Mouse (Mus musculus): ENCODE measurements around the gene Dock8. TPM values are rescaled to one million over a fixed set of nuclear protein-coding genes. Genes with fewer than 3 reads are reported as not detected.

Dock8 gene
- total and polyA plus RNA-seq, 3 experiments = 9.8 to 37.5 (median 22.4) TPM

- peaks cover 11% of the 10 kb centered on the region for H3K9me3 ChIP-seq (replicated peaks; ENCODE audit: low read length)
- H3K4me2 ChIP-seq (ENCODE audit: insufficient read depth, low read depth, poor library complexity, severe bottlenecking) = no peak overlapping the region
- H3K36me3 ChIP-seq (replicated peaks in 1 of 2; ENCODE audit: control insufficient read depth in 1 of 2, insufficient read depth in 1 of 2, low read length in 1 of 2) = peaks cover 65 to 96% of the 10 kb centered on the region in 2 experiments
- no peaks in the 10 kb centered on the region for H3K79me2 ChIP-seq (replicated peaks; ENCODE audit: control insufficient read depth, extremely low read depth, insufficient read depth, poor library complexity, severe bottlenecking)
- TF ChIP-seq ETS1 (conservative IDR thresholded peaks at IDR 0.05; ENCODE audit: low read depth, low read length) (no peak), KAT2A (IDR thresholded peaks at IDR 0.05; ENCODE audit: insufficient replicate concordance, low read length) (no peak), ZKSCAN1 (IDR thresholded peaks at IDR 0.05; ENCODE audit: borderline replicate concordance, low read depth, low read length) (no peak), ZMIZ1 (IDR thresholded peaks at IDR 0.05; ENCODE audit: low read depth, low read length) (no peak), CTCF (conservative IDR thresholded peaks at IDR 0.05 in 1 of 2, IDR thresholded peaks at IDR 0.05 in 1 of 2; ENCODE audit: low read depth in 2 of 2, low read length in 2 of 2) (peak in 1 of 2 experiments; percentile 51; a peak in 2 of 4 replicates), RAD21 (IDR thresholded peaks at IDR 0.05; ENCODE audit: low read depth, low read length) (peak; percentile 22), IRF4 (IDR thresholded peaks at IDR 0.05; ENCODE audit: low read depth, low read length) (no peak), POLR2A (IDR thresholded peaks at IDR 0.05; ENCODE audit: low read depth, low read length) (no peak), PAX5 (IDR thresholded peaks at IDR 0.05; ENCODE audit: low read length) (no peak), JUND (conservative IDR thresholded peaks at IDR 0.05; ENCODE audit: low read depth, low read length) (no peak), NELFE (IDR thresholded peaks at IDR 0.05; ENCODE audit: low read depth, low read length) (no peak), MAFK (IDR thresholded peaks at IDR 0.05; ENCODE audit: insufficient replicate concordance, low read length) (no peak), NRF1 (IDR thresholded peaks at IDR 0.05; ENCODE audit: low read depth, low read length) (no peak), TBP (conservative IDR thresholded peaks at IDR 0.05; ENCODE audit: low read depth, low read length) (no peak), MYC (IDR thresholded peaks at IDR 0.05; ENCODE audit: low read depth, low read length) (no peak), JUN (IDR thresholded peaks at IDR 0.05; ENCODE audit: insufficient read depth, low read depth, low read length) (no peak), HCFC1 (IDR thresholded peaks at IDR 0.05; ENCODE audit: low read depth, low read length) (no peak), MAX (IDR thresholded peaks at IDR 0.05; ENCODE audit: low read length) (no peak), GABPA (IDR thresholded peaks at IDR 0.05; ENCODE audit: insufficient replicate concordance, low read depth, low read length) (no peak), SIN3A (IDR thresholded peaks at IDR 0.05; ENCODE audit: low read length) (no peak), CHD2 (IDR thresholded peaks at IDR 0.05; ENCODE audit: low read length) (no peak), USF1 (IDR thresholded peaks at IDR 0.05; ENCODE audit: low read depth, low read length) (no peak), SMC3 (IDR thresholded peaks at IDR 0.05; ENCODE audit: low read depth, low read length) (peak; percentile 32)
- no peaks in the 10 kb centered on the region for H3K4me1 ChIP-seq (ENCODE audit: control insufficient read depth in 1 of 2, insufficient read depth in 2 of 2)
- dilution Hi-C loops (cut with MboI; ENCODE audit: extremely low pct_ligation_motif_present, extremely low pct_unique_long_range_greater_than_20kb, low sequenced_read_pairs) = no loop called here
- no peaks in the 10 kb centered on the region for H3K27me3 ChIP-seq (replicated peaks)
- H3K4me3 ChIP-seq (replicated peaks in 1 of 3; ENCODE audit: low read depth in 2 of 3, low read length in 2 of 3, poor library complexity in 1 of 3) = no peak overlapping the region
- peak; percentile 18 for DNase-seq (ENCODE audit: extremely low read depth)
- H3K27ac ChIP-seq (ENCODE audit: insufficient read depth, low read depth) = no peak overlapping the region
- no peak overlapping the region for H3K9ac ChIP-seq (ENCODE audit: insufficient read depth, low read depth)
- in situ Hi-C loops (cut with MboI; ENCODE audit: low pct_ligation_motif_present, low pct_unique_long_range_greater_than_20kb, low sequenced_read_pairs) = no loop called here
Measured at GRCm38 (mm10) chr19:25107417-25107816, 108.1 kb downstream of the Dock8 start.
